Mouse (Mus musculus): ENCODE measurements around the gene Large1.

DNA sequence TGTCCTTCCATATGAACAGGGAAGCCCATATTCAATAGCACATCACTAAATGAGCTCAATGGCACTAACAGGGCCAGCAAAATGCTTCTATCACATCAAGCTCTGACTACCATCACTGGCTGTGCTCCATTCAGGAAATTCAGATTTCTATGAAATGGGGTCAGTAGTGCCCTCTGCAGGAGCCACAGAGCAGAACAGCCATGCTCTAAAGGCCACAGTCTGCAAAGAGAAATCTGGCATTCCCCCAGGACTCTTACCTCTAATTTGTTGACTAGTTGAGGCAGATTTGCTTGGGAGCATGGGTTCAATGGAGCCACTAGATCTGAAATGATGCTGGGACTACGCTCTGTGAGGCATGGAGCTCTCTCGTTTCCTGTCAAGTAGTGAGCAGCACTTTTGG, 151.5 kb downstream of the Large1 start:
- TF ChIP-seq POLR2A (IDR thresholded peaks at IDR 0.05; ENCODE audit: borderline replicate concordance, low read depth, low read length) (no peak), CTCF (IDR thresholded peaks at IDR 0.05; ENCODE audit: low read depth, low read length) (no peak)

Data from bone marrow macrophage, adult 2 months (primary cell).